Mouse (Mus musculus) hindbrain, embryonic 14.5 days (tissue): ENCODE results near the gene Cntnap2. TPM values are rescaled to one million over a fixed set of nuclear protein-coding genes. Genes with fewer than 3 reads are reported as not detected.
A peak's percentile ranks its signal among the peaks of the same experiment; 100 is the strongest.

Experiments
- ATAC-seq: fragments of 200-750 bp; cut with Nextera tagmentation; 2 replicates; pipeline ENCODE4 v1.8.0; 2017; ENCODE audit warnings: moderate number of reproducible peaks, mild to moderate bottlenecking, moderate TSS enrichment, moderate library complexity; ENCODE audit not compliant: low FRiP score
- DNase-seq: peaks from one replicate; pipeline ENCODE4 v3.0.0-alpha.2; 2015; ENCODE audit warnings: low spot score
- H3K27ac ChIP-seq: fragments of 300-500 bp; sonication (generic); 2 replicates; pipeline ENCODE4 v1.5.1; 2014; ENCODE audit warnings: mild to moderate bottlenecking, moderate library complexity
- H3K27me3 ChIP-seq: fragments of 300-500 bp; sonication (generic); 2 replicates; pipeline ENCODE4 v1.6.1; 2014; ENCODE audit warnings: mild to moderate bottlenecking, low read length, mixed read lengths; ENCODE audit not compliant: control insufficient read depth, insufficient read depth
- H3K36me3 ChIP-seq: fragments of 300-500 bp; sonication (generic); replicated peaks from 2 replicates; pipeline ENCODE4 v1.6.1; 2014; ENCODE audit not compliant: control insufficient read depth, insufficient read depth
- H3K4me1 ChIP-seq: fragments of 300-500 bp; sonication (generic); replicated peaks from 2 replicates; pipeline ENCODE4 v1.6.1; 2014; ENCODE audit warnings: antibody characterized with exemption, low read length, mixed read lengths; ENCODE audit not compliant: control insufficient read depth, insufficient read depth
- H3K4me2 ChIP-seq: fragments of 300-500 bp; sonication (generic); replicated peaks from 2 replicates; pipeline ENCODE4 v1.6.1; 2014; ENCODE audit warnings: mild to moderate bottlenecking, moderate library complexity
- H3K4me3 ChIP-seq: fragments of 300-500 bp; sonication (generic); replicated peaks from 2 replicates; pipeline ENCODE4 v1.5.1; 2014; ENCODE audit warnings: mild to moderate bottlenecking, low read length
- H3K9ac ChIP-seq: fragments of 300-500 bp; sonication (generic); 2 replicates; pipeline ENCODE4 v1.6.1; 2014
- H3K9me3 ChIP-seq: fragments of 300-500 bp; sonication (generic); 2 replicates; pipeline ENCODE4 v1.6.1; 2016; ENCODE audit warnings: low read length; ENCODE audit not compliant: control insufficient read depth
- WGBS: fragments of 180-500 bp; shearing (Covaris S2); extraction: QIAGEN DNeasy Blood & Tissue Kit; methylation state at CpG from one replicate; pipeline ENCODE4 v1.1.7; 2014; 5-methylcytosine and 5-hydroxymethylcytosine counted together
- polyA plus RNA-seq: library from polyadenylated mRNA; unstranded; fragments of >200 nt; fragmentation: Nextera tagmentation; extraction: Ambion mirVana; gene quantifications from 2 replicates; pipeline ENCODE4 v1.2.1, GENCODE M21; 2014

Gene Cntnap2
- polyA plus RNA-seq, 1 experiment from 2014 or later: 46.6 TPM

- peak; percentile 33 for DNase-seq
- H3K27ac ChIP-seq: no peak overlapping the region; the same call in 1 of the 2 replicates
- no peaks in the 10 kb centered on the region for H3K9me3 ChIP-seq
- peaks cover 3% of the 10 kb centered on the region; the same call in 1 of the 2 replicates for H3K4me1 ChIP-seq
- H3K27me3 ChIP-seq: no peaks in the 10 kb centered on the region
- no peak overlapping the region for H3K9ac ChIP-seq
- 59% methylated on average over 3 of the region's 3 CpGs for WGBS
- H3K36me3 ChIP-seq: no peaks in the 10 kb centered on the region
- no peak overlapping the region for H3K4me2 ChIP-seq
- ATAC-seq: peak; percentile 72; the same call in 1 of the 2 replicates
- H3K4me3 ChIP-seq: no peak overlapping the region
These were observed 1553.7 kb downstream of the Cntnap2 start for GRCm38 (mm10) chr6:46612872-46613271.

GRCm38 (mm10) chr6:46669018-46669417 lies 1609.9 kb downstream of the Cntnap2 start:
- Histone ChIP-seq H3K27me3 (no peaks in the 10 kb centered on the region), H3K4me1 (no peaks in the 10 kb centered on the region; the same call in 1 of the 2 replicates), H3K4me2 (no peak overlapping the region), H3K36me3 (no peaks in the 10 kb centered on the region), H3K27ac (no peak overlapping the region), H3K9me3 (no peaks in the 10 kb centered on the region), H3K4me3 (no peak overlapping the region), H3K9ac (no peak overlapping the region)
- DNase-seq (no peak), ATAC-seq (no peak)
- 71% methylated on average over 1 of the region's 1 CpGs for WGBS

- 79% methylated on average over 2 of the region's 2 CpGs for WGBS
These were observed 1615.9 kb downstream of the Cntnap2 start for GRCm38 (mm10) chr6:46675081-46675480.

GRCm38 (mm10) chr6:46675621-46676020 lies 1616.5 kb downstream of the Cntnap2 start:
- DNase-seq: no peak
- no peaks in the 10 kb centered on the region for H3K36me3 ChIP-seq
- no peaks in the 10 kb centered on the region for H3K9me3 ChIP-seq
- no peak overlapping the region for H3K4me3 ChIP-seq
- H3K27ac ChIP-seq: no peak overlapping the region
- H3K4me2 ChIP-seq: no peak overlapping the region
- ATAC-seq: no peak
- no peaks in the 10 kb centered on the region for H3K27me3 ChIP-seq
- WGBS: 87% methylated on average over 4 of the region's 4 CpGs
- no peak overlapping the region for H3K9ac ChIP-seq
- H3K4me1 ChIP-seq: no peaks in the 10 kb centered on the region

More at GRCm38 (mm10) chr6:46675081-46675480, 1615.9 kb downstream of the Cntnap2 start:
- DNase-seq (peak; percentile 23), ATAC-seq (no peak)
- Histone ChIP-seq H3K4me1 (no peaks in the 10 kb centered on the region), H3K4me2 (no peak overlapping the region), H3K27me3 (no peaks in the 10 kb centered on the region), H3K27ac (no peak overlapping the region), H3K36me3 (no peaks in the 10 kb centered on the region), H3K4me3 (no peak overlapping the region), H3K9me3 (no peaks in the 10 kb centered on the region), H3K9ac (no peak overlapping the region)

GRCm38 (mm10) chr6:46696187-46696586 lies 1637.0 kb downstream of the Cntnap2 start:
- DNase-seq (no peak), ATAC-seq (no peak)
- no peak overlapping the region for H3K27ac ChIP-seq
- H3K4me1 ChIP-seq: no peaks in the 10 kb centered on the region
- H3K9me3 ChIP-seq: no peaks in the 10 kb centered on the region
- H3K9ac ChIP-seq: no peak overlapping the region
- no peak overlapping the region for H3K4me3 ChIP-seq
- H3K27me3 ChIP-seq: no peaks in the 10 kb centered on the region
- no peaks in the 10 kb centered on the region for H3K36me3 ChIP-seq
- no peak overlapping the region for H3K4me2 ChIP-seq
- 67% methylated on average over 1 of the region's 1 CpGs for WGBS

- ATAC-seq (peak; percentile 64; the same call in 1 of the 2 replicates), DNase-seq (no peak)
- no peak overlapping the region for H3K4me3 ChIP-seq
- no peaks in the 10 kb centered on the region for H3K27me3 ChIP-seq
- H3K4me2 ChIP-seq: no peak overlapping the region
- H3K9ac ChIP-seq: no peak overlapping the region
- H3K36me3 ChIP-seq: no peaks in the 10 kb centered on the region
- WGBS: 66% methylated on average over 2 of the region's 2 CpGs
- no peaks in the 10 kb centered on the region for H3K9me3 ChIP-seq
- no peaks in the 10 kb centered on the region for H3K4me1 ChIP-seq
- H3K27ac ChIP-seq: no peak overlapping the region
These were observed 1640.2 kb downstream of the Cntnap2 start for GRCm38 (mm10) chr6:46699343-46699742.

GRCm38 (mm10) chr6:46704293-46705170 lies 1645.4 kb downstream of the Cntnap2 start:
- Histone ChIP-seq H3K27ac (no peak overlapping the region), H3K4me3 (no peak overlapping the region), H3K9me3 (no peaks in the 10 kb centered on the region), H3K4me1 (no peaks in the 10 kb centered on the region), H3K4me2 (no peak overlapping the region), H3K9ac (no peak overlapping the region), H3K36me3 (no peaks in the 10 kb centered on the region), H3K27me3 (no peaks in the 10 kb centered on the region)
- WGBS: 61% methylated on average over 7 of the region's 7 CpGs
- peak; percentile 59 for DNase-seq
- peak; percentile 55; the same call in 1 of the 2 replicates for ATAC-seq

- Histone ChIP-seq H3K4me3 (no peak overlapping the region), H3K9ac (no peak overlapping the region), H3K27me3 (no peaks in the 10 kb centered on the region), H3K36me3 (no peaks in the 10 kb centered on the region), H3K4me2 (no peak overlapping the region), H3K27ac (no peak overlapping the region), H3K4me1 (no peaks in the 10 kb centered on the region), H3K9me3 (no peaks in the 10 kb centered on the region)
- ATAC-seq (no peak), DNase-seq (no peak)
- 84% methylated on average over 3 of the region's 3 CpGs for WGBS
These were observed 1646.8 kb downstream of the Cntnap2 start for GRCm38 (mm10) chr6:46705926-46706325.

- no peaks in the 10 kb centered on the region for H3K4me1 ChIP-seq
- no peak overlapping the region for H3K27ac ChIP-seq
These were observed 1657.4 kb downstream of the Cntnap2 start for GRCm38 (mm10) chr6:46716576-46716975.

More at GRCm38 (mm10) chr6:46716576-46716975, 1657.4 kb downstream of the Cntnap2 start:
- DNase-seq (no peak), ATAC-seq (no peak)
- H3K9me3 ChIP-seq: no peaks in the 10 kb centered on the region
- no peak overlapping the region for H3K4me2 ChIP-seq
- no peak overlapping the region for H3K4me3 ChIP-seq
- no peaks in the 10 kb centered on the region for H3K27me3 ChIP-seq
- no peaks in the 10 kb centered on the region for H3K36me3 ChIP-seq
- no peak overlapping the region for H3K9ac ChIP-seq
- 81% methylated on average over 2 of the region's 2 CpGs for WGBS
